Mouse (Mus musculus) lung, postnatal 14 days (tissue): ENCODE measurements around the gene Hnf1b.

Experiments used
- DNase-seq: peaks from one replicate; pipeline ENCODE4 v3.0.0; 2021

Hnf1b gene

DNA sequence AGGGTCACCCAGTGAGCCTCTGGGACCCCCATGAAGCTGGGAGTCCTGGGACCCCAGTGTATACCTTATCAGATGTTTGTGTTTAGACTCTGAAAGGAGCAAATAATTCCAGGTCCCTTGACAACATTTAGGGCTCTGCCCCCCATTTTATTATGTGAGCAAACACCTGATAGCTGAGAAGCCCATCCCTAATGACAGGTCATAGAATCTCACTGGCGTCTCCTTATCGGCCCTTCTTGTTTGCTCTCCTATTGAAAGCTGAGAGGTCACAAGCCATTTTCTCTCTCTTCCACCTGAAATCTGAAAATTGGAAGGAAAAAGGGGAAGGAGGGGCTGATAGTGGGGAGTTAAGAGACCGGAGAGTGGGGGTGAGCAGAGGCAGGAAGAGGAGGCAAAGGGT, 52.9 kb downstream of the Hnf1b start:
- no peak for DNase-seq

DNA sequence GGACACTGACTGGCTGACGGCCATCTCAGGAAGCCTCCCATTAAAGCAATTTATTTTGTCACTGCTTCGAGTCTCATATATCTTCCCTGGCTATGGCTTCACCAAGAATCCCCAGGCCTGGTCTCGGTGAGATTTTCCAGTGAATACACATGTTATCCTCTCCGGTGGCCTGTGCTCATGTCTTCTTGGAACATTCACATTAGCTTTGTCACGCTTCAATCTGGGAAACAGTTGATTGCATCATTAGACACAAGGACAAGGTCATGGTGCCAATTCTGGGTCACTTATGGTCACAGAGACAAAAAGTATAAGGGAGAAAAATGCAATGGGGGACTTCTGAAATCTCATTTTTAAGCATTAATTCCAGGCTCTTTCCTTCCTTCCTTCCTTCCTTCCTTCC, 55.9 kb downstream of the Hnf1b start:
- DNase-seq: no peak

DNA sequence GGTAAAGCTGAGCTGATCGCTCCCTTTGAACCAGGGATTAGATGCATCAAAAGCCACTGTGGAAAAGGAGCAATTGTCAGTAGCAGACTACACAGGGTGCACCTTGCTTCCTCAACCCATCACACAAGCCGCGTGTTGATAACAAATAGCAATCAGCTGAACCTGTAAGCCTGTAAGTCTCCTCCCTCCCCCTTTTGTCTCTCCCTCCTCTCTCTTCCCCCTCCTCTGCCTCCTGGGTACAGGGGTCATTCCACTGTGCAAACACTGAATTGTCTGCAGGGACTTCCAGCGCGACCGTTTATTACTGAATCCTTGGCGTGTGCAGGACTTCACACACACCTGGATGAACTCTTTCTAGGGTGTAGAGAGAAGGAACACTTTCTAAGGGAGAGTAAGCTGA, 58.5 kb downstream of the Hnf1b start:
- DNase-seq: no peak

DNA sequence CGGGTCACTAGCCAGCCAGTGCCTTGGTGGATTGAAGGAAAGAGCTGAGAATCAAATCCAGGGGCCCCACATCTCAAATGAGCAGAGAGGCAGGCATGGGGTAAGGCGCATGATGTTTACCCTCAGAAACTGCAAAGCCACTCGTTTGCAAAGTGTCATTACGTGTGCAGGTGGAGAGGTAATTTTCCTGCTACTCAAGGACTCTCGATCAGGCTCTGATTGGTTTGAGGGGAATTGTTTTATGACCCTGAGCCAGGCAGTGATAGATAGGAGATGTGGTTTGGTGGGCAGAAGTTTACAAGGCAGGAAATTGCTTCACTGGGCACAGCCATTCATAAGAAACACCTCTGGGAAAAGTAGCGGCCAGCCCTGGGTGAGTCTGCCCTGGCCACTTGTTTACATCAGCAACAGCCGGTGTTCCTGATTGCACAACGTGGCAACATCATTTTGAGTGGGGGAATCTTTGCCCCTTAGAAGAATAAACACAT, 64.0 kb downstream of the Hnf1b start:
- DNase-seq: no peak

DNA sequence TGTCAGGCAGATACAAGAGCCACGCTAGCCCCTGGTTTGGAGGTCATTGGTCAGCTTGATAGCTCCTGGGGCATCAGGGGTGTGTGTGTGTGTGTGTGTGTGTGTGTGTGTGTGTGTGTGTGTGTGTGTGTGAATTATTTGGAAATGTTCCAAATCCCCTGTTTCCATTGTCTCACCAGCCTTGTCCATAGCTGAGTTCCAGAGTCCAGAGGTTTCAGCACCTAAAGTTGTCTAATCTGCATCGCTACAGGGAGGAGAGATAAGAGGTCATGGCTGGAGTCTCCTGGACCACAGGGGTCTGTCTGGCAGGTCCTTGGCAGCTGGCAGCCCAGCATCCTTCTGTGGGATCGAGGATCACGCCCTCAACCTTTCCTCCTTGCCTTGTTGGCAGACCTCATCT, 64.6 kb downstream of the Hnf1b start:
- no peak for DNase-seq

DNA sequence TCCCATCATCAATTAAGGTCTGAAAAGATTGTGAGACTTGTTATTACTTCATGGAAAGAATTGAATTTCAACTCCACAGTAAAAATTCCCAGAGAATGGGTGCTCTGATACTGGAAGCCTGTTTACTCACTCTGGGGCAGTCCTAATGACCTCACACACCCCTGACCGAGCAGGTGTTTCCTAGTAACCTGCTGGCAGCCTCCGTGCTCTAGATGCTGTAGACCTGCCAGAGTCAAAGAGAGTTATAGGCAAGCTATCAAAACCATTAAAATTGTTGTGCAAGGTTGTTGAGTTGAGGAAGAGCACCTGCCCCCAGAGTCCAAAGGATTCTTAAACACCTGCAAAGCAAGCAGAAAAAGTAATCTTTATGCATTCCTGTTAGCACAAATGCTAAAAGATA, 72.7 kb downstream of the Hnf1b start:
- DNase-seq: no peak

DNA sequence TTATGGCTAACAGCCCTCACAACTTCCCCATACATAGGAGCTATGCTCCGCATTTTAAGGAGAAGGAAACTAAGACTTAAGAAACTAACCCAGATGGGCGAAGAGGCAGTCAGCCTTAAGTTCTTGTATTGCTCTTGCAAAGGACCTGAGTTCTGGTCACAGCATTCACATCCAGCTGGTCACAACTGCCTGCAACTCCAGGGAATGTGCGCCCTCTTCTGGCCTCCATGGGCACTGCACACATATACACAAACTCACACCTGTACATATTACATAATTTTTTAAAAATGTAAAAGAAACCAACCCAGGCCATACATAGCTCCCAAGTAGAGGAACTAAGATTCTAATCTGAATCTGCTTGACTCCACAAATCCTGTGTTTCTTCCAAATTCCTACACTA, 77.2 kb downstream of the Hnf1b start:
- peak; percentile 10 for DNase-seq

DNA sequence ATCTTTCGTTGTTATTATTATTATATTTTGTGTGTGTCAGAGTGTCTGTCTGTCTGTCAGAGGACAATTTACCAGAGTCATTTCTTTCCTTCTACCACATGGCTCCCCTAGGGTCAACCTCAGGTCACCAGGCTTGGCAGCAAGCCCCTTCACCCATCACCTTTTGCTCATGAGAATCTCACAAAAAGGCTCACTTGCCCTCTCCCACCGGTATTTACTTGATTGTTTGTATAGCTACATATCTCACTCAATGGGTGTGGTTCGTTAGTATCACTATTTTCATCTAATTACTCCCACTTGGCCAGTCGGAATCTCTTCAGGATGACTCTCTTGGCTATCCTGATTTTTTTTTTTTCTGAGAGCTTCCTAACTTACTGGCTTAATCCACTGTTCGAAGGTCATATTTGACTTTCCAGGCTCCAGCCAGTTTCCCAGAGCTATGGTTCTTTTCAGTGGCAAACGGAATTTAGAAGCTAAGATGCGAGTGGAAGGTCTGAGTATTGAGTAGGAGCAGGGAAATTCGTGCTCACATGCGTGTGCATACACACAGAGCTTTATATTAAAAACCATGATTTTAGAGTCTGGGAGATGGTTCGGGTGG, 82.7 kb downstream of the Hnf1b start:
- no peak for DNase-seq

DNA sequence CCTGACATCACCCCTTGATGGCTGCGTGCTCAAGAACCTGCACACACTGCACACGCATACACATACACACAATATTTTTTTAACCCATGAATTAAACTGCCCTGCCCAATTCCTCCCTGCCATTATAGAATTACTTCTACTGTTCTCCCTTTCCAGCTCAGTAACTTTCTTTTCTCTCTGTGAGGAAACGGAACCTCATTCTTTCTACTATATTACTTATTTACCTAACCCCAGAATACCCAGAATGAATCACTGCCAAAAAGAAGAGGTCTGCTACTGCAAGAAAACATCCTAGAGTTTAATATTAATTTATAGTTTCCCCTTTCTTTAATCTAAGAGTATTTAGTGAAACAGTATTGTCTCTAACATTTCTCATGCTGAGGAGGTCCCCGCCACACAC, 83.5 kb downstream of the Hnf1b start:
- DNase-seq: no peak

DNA sequence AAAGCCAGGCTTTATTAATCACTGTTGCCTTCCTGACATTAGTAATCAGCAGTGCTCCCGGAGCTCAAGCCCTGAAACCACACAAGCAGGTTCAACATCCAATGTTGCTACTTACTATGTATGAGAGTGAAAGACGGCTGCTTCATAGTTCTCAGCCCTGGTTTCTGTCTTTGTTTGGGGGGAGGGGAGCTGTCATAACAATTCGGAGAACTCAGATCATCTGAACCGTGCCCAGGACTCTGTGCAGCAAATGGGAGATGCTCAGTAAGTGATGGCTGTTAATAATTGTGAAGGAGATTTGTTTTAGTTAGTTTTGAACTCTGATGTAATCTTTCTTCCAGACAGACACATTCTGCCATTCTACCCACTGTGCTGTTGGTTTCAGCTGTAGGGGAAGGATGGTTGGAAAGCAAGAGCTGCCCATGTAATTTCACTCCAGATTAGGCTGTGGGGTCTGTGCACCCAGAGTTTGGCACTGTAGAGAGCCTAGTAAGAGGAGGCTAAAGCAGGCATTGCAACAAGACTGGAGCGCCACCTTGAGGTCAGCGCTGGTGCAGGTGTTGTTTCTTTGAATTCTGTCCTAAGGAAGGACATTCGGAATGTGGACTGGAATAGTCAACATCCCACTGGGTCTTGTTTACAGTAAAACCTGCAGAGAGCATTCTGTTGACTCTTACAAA, 86.3 kb downstream of the Hnf1b start:
- peak; percentile 85 for DNase-seq

DNA sequence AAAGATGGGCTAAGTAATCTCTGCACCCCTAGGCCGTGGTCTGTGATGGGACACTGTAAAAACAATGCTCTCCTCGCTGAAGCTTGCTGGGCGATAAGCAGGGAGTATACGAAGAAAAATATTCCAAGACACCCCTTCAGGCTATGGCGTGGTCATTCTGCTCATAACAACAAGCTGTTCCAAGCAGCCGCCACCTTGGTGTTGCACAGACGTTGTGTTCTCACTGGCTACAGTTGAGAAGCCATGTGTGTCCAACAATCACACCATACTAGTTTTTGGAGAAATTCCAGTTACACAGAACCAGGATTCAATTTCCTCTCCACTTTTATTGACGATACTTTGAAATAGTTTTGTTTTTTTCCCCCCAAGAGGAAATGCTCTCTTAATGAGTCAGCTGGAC, 88.7 kb downstream of the Hnf1b start:
- DNase-seq: no peak

DNA sequence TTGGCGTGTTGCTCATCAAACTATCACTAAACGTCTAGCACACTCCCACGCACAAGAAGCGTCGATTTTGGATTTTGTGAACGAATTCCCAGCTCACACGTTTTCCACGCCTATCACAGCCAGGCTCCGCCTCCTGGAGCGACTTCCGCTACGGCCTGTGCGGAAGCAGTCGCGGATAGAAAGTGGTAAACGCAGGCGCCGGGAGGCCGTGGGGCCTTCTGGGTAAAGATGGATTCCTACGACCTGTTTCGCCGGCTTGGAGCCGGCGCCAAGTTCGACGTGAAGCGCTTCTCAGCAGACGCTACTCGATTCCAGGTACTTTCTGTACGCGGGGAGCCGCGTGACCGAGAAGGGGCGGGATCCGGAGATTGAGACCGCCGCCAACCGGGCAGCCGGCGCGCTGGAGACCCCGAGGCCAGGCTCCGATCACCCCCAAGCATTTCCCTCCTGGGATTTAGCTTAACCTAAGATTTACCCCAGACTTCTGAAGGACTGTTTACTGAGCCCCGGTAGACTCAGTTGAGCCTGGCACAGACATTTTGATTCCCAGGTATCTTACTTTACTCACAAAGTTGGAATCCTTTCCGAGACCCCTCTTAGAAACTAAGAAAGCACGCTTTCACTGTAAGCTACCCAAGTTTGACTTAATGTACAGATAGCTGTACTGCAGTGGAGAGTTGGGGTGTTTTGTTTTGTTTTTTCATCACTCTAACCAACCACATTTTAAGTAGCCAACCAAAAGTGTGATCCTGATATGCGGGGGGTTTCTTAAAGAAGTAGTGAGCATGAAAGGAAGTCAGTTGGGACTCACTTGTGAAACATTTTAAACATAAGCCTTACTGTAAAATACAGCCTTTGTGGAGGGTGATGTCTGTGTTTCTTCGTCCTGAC, 92.3 kb downstream of the Hnf1b start, which contains the start of gene Ddx52:
Gene Ddx52, plus strand, starts transcription at position 113 of the 891 bp plus-strand sequence.
- DNase-seq: peak; percentile 87
